Mouse (Mus musculus) liver, embryonic 14.5 days (tissue): Measurements from ENCODE around the gene Csrp1. TPM values are rescaled to one million over a fixed set of nuclear protein-coding genes. Genes with fewer than 3 reads are reported as not detected.

ENCODE experiments used
- ATAC-seq: fragments of 200-750 bp; cut with Nextera tagmentation; 2 replicates; pipeline ENCODE4 v1.8.0; 2017; ENCODE audit warnings: moderate number of reproducible peaks, mild to moderate bottlenecking, moderate library complexity; ENCODE audit not compliant: insufficient read depth
- DNase-seq, 3 experiments: peaks; one replicate each; pipeline ENCODE4 v3.0.0-alpha.2; 2012 to 2013; ENCODE audit warnings: low read depth in 3 of 3, low spot score in 3 of 3
- H3K27ac ChIP-seq: fragments of 300-500 bp; sonication (generic); 2 replicates; pipeline ENCODE4 v1.5.1; 2014; ENCODE audit warnings: moderate library complexity, mild to moderate bottlenecking, control low read depth, inconsistent platforms
- H3K27me3 ChIP-seq: fragments of 300-500 bp; sonication (generic); 2 replicates; pipeline ENCODE4 v1.6.1; 2014; ENCODE audit warnings: mild to moderate bottlenecking, low read length, moderate library complexity; ENCODE audit not compliant: control insufficient read depth, insufficient read depth
- H3K36me3 ChIP-seq: fragments of 300-500 bp; sonication (generic); replicated peaks from 2 replicates; pipeline ENCODE4 v1.6.1; 2014; ENCODE audit warnings: low read depth; ENCODE audit not compliant: control insufficient read depth, insufficient read depth
- H3K4me1 ChIP-seq, 2 experiments: fragments of 200-500 bp in 1 of 2; fragments of 300-500 bp in 1 of 2; sonication (generic) in 1 of 2; replicated peaks; 2 replicates each; pipeline ENCODE4 v1.6.1; 2012 to 2014; ENCODE audit warnings: antibody characterized with exemption in 1 of 2, inconsistent platforms in 1 of 2, low read length in 1 of 2; ENCODE audit not compliant: control insufficient read depth in 2 of 2, insufficient read depth in 2 of 2
- H3K4me2 ChIP-seq: fragments of 300-500 bp; sonication (generic); 2 replicates; pipeline ENCODE4 v1.6.1; 2014; ENCODE audit warnings: low read depth, mild to moderate bottlenecking, control low read depth, moderate library complexity
- H3K4me3 ChIP-seq, 2 experiments: fragments of 200-500 bp in 1 of 2; fragments of 300-500 bp in 1 of 2; sonication (generic) in 1 of 2; 2 replicates each; pipeline ENCODE4 v1.5.1; 2012 to 2014; ENCODE audit warnings: low read depth in 2 of 2, low read length in 2 of 2, mild to moderate bottlenecking in 2 of 2, control low read depth in 1 of 2, inconsistent platforms in 1 of 2, moderate library complexity in 1 of 2; ENCODE audit not compliant: insufficient read depth in 1 of 2
- H3K9ac ChIP-seq: fragments of 300-500 bp; sonication (generic); replicated peaks from 2 replicates; pipeline ENCODE4 v1.6.1; 2014; ENCODE audit warnings: mild to moderate bottlenecking, control low read depth, moderate library complexity
- H3K9me3 ChIP-seq: fragments of 300-500 bp; sonication (generic); 2 replicates; pipeline ENCODE4 v1.6.1; 2016; ENCODE audit warnings: low read length, mixed read lengths; ENCODE audit not compliant: control insufficient read depth
- CTCF ChIP-seq: IDR thresholded peaks from 2 replicates; pipeline ENCODE4 v1.5.1; 2016; ENCODE audit warnings: antibody characterized with exemption, low read depth, control low read depth
- EP300 ChIP-seq: IDR thresholded peaks from 2 replicates; pipeline ENCODE4 v1.6.1; 2016; ENCODE audit warnings: antibody characterized with exemption, low read depth
- WGBS: fragments of 180-500 bp; shearing (Covaris S2); extraction: QIAGEN DNeasy Blood & Tissue Kit; methylation state at CpG from one replicate; pipeline ENCODE4 v1.1.7; 2014; ENCODE audit not compliant: insufficient replicate concordance; 5-methylcytosine and 5-hydroxymethylcytosine counted together
- polyA plus RNA-seq, 2 experiments: library from polyadenylated mRNA; depleted of rRNA in 1 of 2; stranded (reverse) in 1 of 2; unstranded in 1 of 2; fragments of >200 nt; fragmentation: Nextera tagmentation in 1 of 2; extraction: Ambion mirVana in 1 of 2; gene quantifications; 2 replicates each; pipeline versions ENCODE4 v1.2.1 to v1.2.3; 2012 to 2014

Gene Csrp1
- polyA plus RNA-seq, 2 experiments = 33.8 to 35.7 TPM

DNA sequence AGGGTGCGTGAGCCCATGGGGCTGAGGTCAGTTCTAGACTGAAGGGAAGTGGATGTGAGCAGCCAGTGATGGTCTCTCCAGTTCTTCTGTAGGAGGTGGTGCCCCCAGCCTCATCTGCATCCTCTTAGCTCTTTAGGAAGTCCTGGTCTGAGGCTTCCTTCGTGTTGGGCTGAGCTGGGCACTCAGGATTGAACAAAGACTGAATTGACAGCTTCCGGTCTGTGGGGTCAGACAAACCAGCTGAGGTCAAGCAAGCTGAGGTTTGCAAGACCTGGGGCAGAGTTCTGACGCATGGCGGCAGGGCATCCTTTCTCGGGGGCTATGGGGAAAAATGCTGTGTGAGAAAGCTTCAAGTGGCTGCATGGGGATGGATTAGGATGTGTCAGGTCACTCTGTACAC is 15.6 kb downstream of the Csrp1 start:
- no peak for ATAC-seq
- Histone ChIP-seq H3K4me3 (no peak overlapping the region), H3K4me1 (peaks cover 3 to 17% of the 10 kb centered on the region in 2 experiments; a peak in 3 of 4 replicates), H3K9ac (no peak overlapping the region), H3K4me2 (no peak overlapping the region), H3K27ac (no peak overlapping the region), H3K36me3 (no peaks in the 10 kb centered on the region; the same call in 1 of the 2 replicates), H3K27me3 (no peaks in the 10 kb centered on the region), H3K9me3 (no peaks in the 10 kb centered on the region)
- TF ChIP-seq EP300 (no peak), CTCF (no peak)
- WGBS = 54% methylated on average over 6 of the region's 6 CpGs
- no peak for DNase-seq

DNA sequence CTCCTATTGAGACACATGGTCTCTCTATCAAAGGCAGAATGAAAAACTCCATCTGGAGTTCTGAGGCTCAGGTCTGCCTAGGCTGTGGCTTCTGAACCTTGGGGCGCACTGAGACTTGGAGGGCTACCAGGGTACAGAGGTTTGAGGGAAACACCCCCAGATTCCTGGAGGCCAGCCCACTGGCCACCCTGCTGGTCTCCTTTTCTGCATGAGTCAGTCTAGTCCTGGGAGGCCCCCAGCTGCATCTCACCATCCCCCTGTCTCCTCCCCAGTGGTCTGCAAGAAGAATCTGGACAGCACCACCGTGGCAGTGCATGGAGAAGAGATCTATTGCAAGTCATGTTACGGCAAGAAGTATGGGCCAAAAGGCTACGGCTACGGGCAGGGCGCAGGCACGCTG is 25.1 kb downstream of the Csrp1 start:
- no peak for TF ChIP-seq CTCF
- TF ChIP-seq EP300 = no peak
- Histone ChIP-seq H3K27me3 (no peaks in the 10 kb centered on the region), H3K36me3 (no peaks in the 10 kb centered on the region), H3K4me1 (no peaks in the 10 kb centered on the region), H3K4me3 (no peak overlapping the region), H3K9me3 (no peaks in the 10 kb centered on the region), H3K4me2 (no peak overlapping the region), H3K27ac (no peak overlapping the region), H3K9ac (no peak overlapping the region)
- no peak for DNase-seq
- no peak for ATAC-seq
- 80% methylated on average over 7 of the region's 7 CpGs for WGBS

DNA sequence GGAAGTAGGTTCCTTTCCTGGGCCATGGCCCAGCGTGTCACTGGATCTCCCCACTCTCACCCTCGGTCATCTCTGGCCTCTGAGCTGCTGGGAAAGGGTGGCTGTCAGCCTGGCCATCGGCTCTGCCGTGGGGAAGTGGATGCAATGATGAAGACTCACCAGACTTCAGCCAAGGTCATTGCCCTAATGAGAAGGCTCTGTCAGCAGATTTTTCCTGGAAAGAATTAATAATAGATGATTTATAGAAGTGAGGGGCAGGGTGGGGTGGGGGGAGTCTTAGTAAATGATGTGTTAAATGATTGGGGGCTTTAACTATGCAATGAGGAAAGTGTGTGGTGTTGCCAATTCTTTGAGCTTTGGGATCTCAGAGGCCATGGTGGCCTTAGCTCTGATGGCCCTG is 26.4 kb downstream of the Csrp1 start:
- DNase-seq = no peak
- H3K4me2 ChIP-seq = no peak overlapping the region
- no peaks in the 10 kb centered on the region for H3K9me3 ChIP-seq
- no peak overlapping the region for H3K4me3 ChIP-seq
- ATAC-seq = no peak
- 69% methylated on average over 4 of the region's 4 CpGs for WGBS
- no peak overlapping the region for H3K27ac ChIP-seq
- H3K27me3 ChIP-seq = no peaks in the 10 kb centered on the region
- TF ChIP-seq EP300 (no peak), CTCF (no peak)
- no peak overlapping the region for H3K9ac ChIP-seq
- H3K4me1 ChIP-seq = no peaks in the 10 kb centered on the region
- H3K36me3 ChIP-seq = no peaks in the 10 kb centered on the region; the same call in 1 of the 2 replicates

DNA sequence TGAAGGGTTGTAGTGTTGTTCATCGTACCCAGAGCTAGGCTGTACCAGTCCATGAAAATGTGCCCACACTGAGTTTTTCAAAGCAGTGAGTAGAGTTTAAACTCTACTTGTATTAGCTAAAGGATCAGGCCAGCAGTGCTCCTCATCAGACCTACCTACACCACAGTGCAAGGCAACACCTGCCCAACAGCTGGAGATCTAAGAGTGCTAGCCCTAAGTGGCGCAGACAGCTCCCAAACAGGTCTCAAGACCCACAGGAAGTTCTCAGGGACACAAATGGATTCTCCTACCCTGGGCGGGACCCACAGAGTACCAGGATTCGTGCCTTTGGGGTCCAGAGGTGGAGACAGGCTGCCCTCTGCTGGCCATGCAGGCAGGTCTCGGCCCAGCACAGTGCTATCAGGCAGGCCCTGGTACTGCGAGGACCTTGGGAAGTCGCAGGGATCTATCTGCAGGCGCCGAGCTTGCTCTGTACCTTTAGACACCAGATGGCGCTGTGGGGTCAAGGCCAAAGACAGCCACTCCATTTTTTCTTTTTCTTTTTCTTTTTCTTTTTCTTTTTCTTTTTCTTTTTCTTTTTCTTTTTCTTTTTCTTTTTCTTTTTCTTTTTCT is 33.0 kb downstream of the Csrp1 start:
- no peak overlapping the region for H3K27ac ChIP-seq
- DNase-seq (peak; percentile 75 to 87 (median 86)), ATAC-seq (peak; percentile 95)
- no peaks in the 10 kb centered on the region for H3K4me1 ChIP-seq
- TF ChIP-seq EP300 = no peak
- TF ChIP-seq CTCF = peak; percentile 98
- no peaks in the 10 kb centered on the region for H3K27me3 ChIP-seq
- no peak overlapping the region for H3K4me2 ChIP-seq
- H3K4me3 ChIP-seq = no peak overlapping the region
- no peak overlapping the region for H3K9ac ChIP-seq
- 14% methylated on average over 10 of the region's 10 CpGs for WGBS
- no peaks in the 10 kb centered on the region; the same call in 1 of the 2 replicates for H3K36me3 ChIP-seq
- H3K9me3 ChIP-seq = no peaks in the 10 kb centered on the region

DNA sequence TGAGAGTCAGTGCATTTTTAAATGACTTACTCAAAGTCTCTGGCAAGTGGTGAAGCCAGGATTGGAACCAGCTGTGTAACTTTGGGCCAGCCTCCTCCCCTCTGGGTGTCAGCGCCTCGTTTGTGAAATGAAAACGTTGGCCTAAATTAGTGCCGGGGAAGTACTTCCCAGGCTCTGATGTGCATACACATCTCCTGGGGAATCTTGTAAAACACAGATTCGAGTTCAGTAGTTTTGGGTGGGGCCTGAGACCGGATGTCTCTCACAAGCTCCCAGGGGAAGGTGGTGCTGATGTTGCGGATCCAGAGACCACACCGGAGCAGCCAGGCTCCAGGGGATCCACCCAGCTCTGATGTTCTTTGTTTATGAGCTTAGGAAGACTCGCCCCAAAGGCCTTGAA is 35.4 kb downstream of the Csrp1 start:
- WGBS = 64% methylated on average over 9 of the region's 9 CpGs

More for the DNA sequence above, 35.4 kb downstream of the Csrp1 start:
- H3K4me1 ChIP-seq = no peaks in the 10 kb centered on the region
- no peak overlapping the region for H3K9ac ChIP-seq
- no peaks in the 10 kb centered on the region for H3K27me3 ChIP-seq
- H3K4me3 ChIP-seq = no peak overlapping the region
- no peak for DNase-seq
- H3K4me2 ChIP-seq = no peak overlapping the region
- no peak for ATAC-seq
- no peak for TF ChIP-seq CTCF
- no peak for TF ChIP-seq EP300
- no peaks in the 10 kb centered on the region; the same call in 1 of the 2 replicates for H3K36me3 ChIP-seq
- H3K9me3 ChIP-seq = no peaks in the 10 kb centered on the region
- no peak overlapping the region for H3K27ac ChIP-seq
